ENCODE assay signal across 8 mouse cellular contexts in genomic region chr11:4118081-4118921, GRCm38 (mm10). TPM values are rescaled to one million over a fixed set of nuclear protein-coding genes. Genes with fewer than 3 reads are reported as not detected.
DNase-seq lines count a peak whose midpoint lies in the region; ATAC-seq and TF ChIP-seq lines count a peak whose summit lies in the region.

No protein-coding gene starts in this region.

- H3K79me2 ChIP-seq in MEL (ENCODE audit: control insufficient read depth, insufficient read depth, low read length, poor library complexity): no peaks in the 10 kb centered on the region

- DNase-seq in MEL (ENCODE audit: low read depth, low spot score): peak; percentile 82
- peak; percentile 74 for DNase-seq in cerebellum, adult 11 months
- peak; percentile 57 to 72 for DNase-seq in heart, postnatal 10 days
- peak; percentile 84 to 87 for DNase-seq in kidney, postnatal 25 days
- DNase-seq in liver, postnatal 0 days: peak; percentile 80
- peak; percentile 84 for DNase-seq in urinary bladder, postnatal 14 days (ENCODE audit: low spot score)

- peak; percentile 66 for ATAC-seq in forebrain, embryonic 13.5 days
- peak; percentile 43 for ATAC-seq in liver, postnatal 0 days

- 2% methylated on average over 41 of the region's 41 CpGs for WGBS in forebrain, embryonic 13.5 days
- WGBS in liver, postnatal 0 days (ENCODE audit: insufficient replicate concordance): 5% methylated on average over 38 of the region's 41 CpGs
- WGBS in olfactory bulb, adult 2 months: 2% methylated on average over 41 of the region's 41 CpGs

- peak overlapping the region; percentile 90 for H3K4me2 ChIP-seq in forebrain, embryonic 13.5 days
- H3K4me2 ChIP-seq in liver, postnatal 0 days (ENCODE audit: low read depth, low read length): peak overlapping the region; percentile 77

- peak; percentile 48 to 58; a peak in 2 of 4 replicates for TF ChIP-seq POLR2A in MEL (IDR thresholded peaks at IDR 0.05; ENCODE audit: control insufficient read depth in 1 of 2, insufficient read depth in 1 of 2, low read depth in 1 of 2, low read length in 2 of 2, poor library complexity in 1 of 2)
- no peak for TF ChIP-seq POLR2A in olfactory bulb, adult 2 months (IDR thresholded peaks at IDR 0.05; ENCODE audit: insufficient read depth, low read depth, low read length)

- intact Hi-C loops in heart, postnatal 10 days (cut with DNase I): no loop called here

- H3K9ac ChIP-seq in MEL (ENCODE audit: control insufficient read depth, low read depth, low read length, poor library complexity, severe bottlenecking): peak overlapping the region; percentile 61
- peak overlapping the region; percentile 73 for H3K9ac ChIP-seq in forebrain, embryonic 13.5 days
- H3K9ac ChIP-seq in liver, postnatal 0 days (replicated peaks): peak overlapping the region; percentile 85

- TF ChIP-seq RAD21 in MEL (IDR thresholded peaks at IDR 0.05; ENCODE audit: low read depth, low read length): no peak

- peak overlapping the region; percentile 19 for H3K27ac ChIP-seq in MEL (ENCODE audit: control insufficient read depth, low read depth, low read length)
- H3K27ac ChIP-seq in forebrain, embryonic 13.5 days: no peak overlapping the region
- peak overlapping the region; percentile 81 for H3K27ac ChIP-seq in liver, postnatal 0 days (ENCODE audit: low read depth)
- peak overlapping the region; percentile 17 for H3K27ac ChIP-seq in olfactory bulb, adult 2 months (ENCODE audit: insufficient read depth, low read depth, low read length)

- peak in 1 of 2 experiments; percentile 1; a peak in 3 of 4 replicates for TF ChIP-seq EP300 in MEL (IDR thresholded peaks at IDR 0.05; ENCODE audit: low read depth in 1 of 2, low read length in 2 of 2)
- TF ChIP-seq EP300 in liver, postnatal 0 days (IDR thresholded peaks at IDR 0.05; ENCODE audit: low read depth): no peak

- H3K4me3 ChIP-seq in MEL (ENCODE audit: control insufficient read depth in 1 of 2, insufficient read depth in 1 of 2, low read depth in 2 of 2, low read length in 2 of 2): peak overlapping the region; percentile 52 to 83
- peak overlapping the region; percentile 57 for H3K4me3 ChIP-seq in forebrain, embryonic 13.5 days
- H3K4me3 ChIP-seq in liver, postnatal 0 days (ENCODE audit: low read depth, low read length): peak overlapping the region; percentile 67
- H3K4me3 ChIP-seq in olfactory bulb, adult 2 months (ENCODE audit: insufficient read depth, low read depth, low read length): peak overlapping the region; percentile 53

- no peak for TF ChIP-seq CTCF in MEL (IDR thresholded peaks at IDR 0.05 in 2 of 3, conservative IDR thresholded peaks at IDR 0.05 in 1 of 3; ENCODE audit: control insufficient read depth in 1 of 3, insufficient read depth in 1 of 3, low read depth in 2 of 3, low read length in 3 of 3, poor library complexity in 1 of 3, severe bottlenecking in 1 of 3)
- no peak for TF ChIP-seq CTCF in liver, postnatal 0 days (IDR thresholded peaks at IDR 0.05; ENCODE audit: low read depth)
- no peak for TF ChIP-seq CTCF in olfactory bulb, adult 2 months (IDR thresholded peaks at IDR 0.05; ENCODE audit: insufficient read depth, low read depth, low read length)

- peaks cover 0 to 44% of the 10 kb centered on the region in 2 experiments; a peak in 2 of 4 replicates for H3K36me3 ChIP-seq in MEL (ENCODE audit: control insufficient read depth in 1 of 2, insufficient read depth in 2 of 2, low read length in 2 of 2)
- H3K36me3 ChIP-seq in forebrain, embryonic 13.5 days (ENCODE audit: poor library complexity, severe bottlenecking): no peaks in the 10 kb centered on the region
- H3K36me3 ChIP-seq in liver, postnatal 0 days (replicated peaks; ENCODE audit: insufficient read depth, low read length): no peaks in the 10 kb centered on the region

- no peaks in the 10 kb centered on the region for H3K9me3 ChIP-seq in MEL (replicated peaks; ENCODE audit: insufficient read depth, low read length)
- no peaks in the 10 kb centered on the region for H3K9me3 ChIP-seq in forebrain, embryonic 13.5 days (replicated peaks)
- no peaks in the 10 kb centered on the region for H3K9me3 ChIP-seq in liver, postnatal 0 days (ENCODE audit: low read length)

- peaks cover 34 to 70% of the 10 kb centered on the region in 2 experiments for H3K4me1 ChIP-seq in MEL (ENCODE audit: control insufficient read depth in 1 of 2, insufficient read depth in 2 of 2, low read length in 2 of 2)
- peaks cover 28% of the 10 kb centered on the region for H3K4me1 ChIP-seq in forebrain, embryonic 13.5 days
- H3K4me1 ChIP-seq in liver, postnatal 0 days (ENCODE audit: insufficient read depth): peaks cover 56% of the 10 kb centered on the region
- peaks cover 41% of the 10 kb centered on the region for H3K4me1 ChIP-seq in olfactory bulb, adult 2 months (ENCODE audit: control insufficient read depth, insufficient read depth, low read length)

- H3K27me3 ChIP-seq in MEL (ENCODE audit: control insufficient read depth in 1 of 2, insufficient read depth in 2 of 2, low read length in 2 of 2): no peaks in the 10 kb centered on the region
- peaks cover 23% of the 10 kb centered on the region for H3K27me3 ChIP-seq in forebrain, embryonic 13.5 days
- H3K27me3 ChIP-seq in liver, postnatal 0 days (ENCODE audit: insufficient read depth, low read length): no peaks in the 10 kb centered on the region

TF ChIP-seq in MEL, 35 proteins besides CTCF, POLR2A, EP300 and RAD21 (continues in another document):
- TF ChIP-seq E2F4 (IDR thresholded peaks at IDR 0.05; ENCODE audit: borderline replicate concordance, low read depth, low read length) (no peak), ETS1 (IDR thresholded peaks at IDR 0.05; ENCODE audit: low read depth, low read length) (peak; percentile 69), HCFC1 (IDR thresholded peaks at IDR 0.05; ENCODE audit: low read depth, low read length) (peak; percentile 45; the same call in 1 of the 2 replicates), SIN3A (IDR thresholded peaks at IDR 0.05; ENCODE audit: low read length) (peak; percentile 30; the same call in 1 of the 2 replicates), NELFE (IDR thresholded peaks at IDR 0.05; ENCODE audit: low read depth, low read length) (peak; percentile 59), CHD1 (IDR thresholded peaks at IDR 0.05; ENCODE audit: low read depth, low read length) (no peak), UBTF (IDR thresholded peaks at IDR 0.05; ENCODE audit: borderline replicate concordance, insufficient read depth, low read depth, low read length) (peak; percentile 90; the same call in 1 of the 2 replicates), TBP (IDR thresholded peaks at IDR 0.05; ENCODE audit: low read depth, low read length) (0 out of 2 replicates have a peak, but pooled peaks have one; percentile 37), MXI1 (IDR thresholded peaks at IDR 0.05; ENCODE audit: low read depth, low read length) (peak; percentile 49; the same call in 1 of the 2 replicates)

RNA-seq across cellular contexts. Expression of gene Sec14l2, which starts 4.9 kb away (rescaled TPM):
- 22.6 and 40.1 TPM in 2 replicates for total RNA-seq in MEL (2012; rRNA removed)
- polyA plus RNA-seq in MEL (2012; ENCODE audit: insufficient read depth in 1 of 2, insufficient read length in 2 of 2, low read depth in 1 of 2, low replicate concordance in 2 of 2, missing spikeins in 1 of 2): 10 to 100 TPM in 1 of 2 experiments, not detected in 1; 15.5 TPM
- polyA plus RNA-seq in forebrain, embryonic 13.5 days (2015; fragmentation: Nextera tagmentation; extraction: Ambion mirVana): 1.5 and 2.3 TPM in 2 replicates
- total RNA-seq in heart, postnatal 10 days (2021): 1 to 10 TPM; 1.3 to 1.4 TPM
- polyA plus RNA-seq in liver, postnatal 0 days (2015; fragmentation: Nextera tagmentation; extraction: Ambion mirVana): 48.0 and 54.2 TPM in 2 replicates
- polyA plus RNA-seq in olfactory bulb, adult 2 months (2012; ENCODE audit: insufficient read depth, insufficient read length, low replicate concordance, missing spikeins): not detected in 2 replicates

RNA-seq across cellular contexts. Expression of gene Rnf215, which starts 16.7 kb away (rescaled TPM):
- 10.1 and 11.3 TPM in 2 replicates for total RNA-seq in MEL (2012; rRNA removed)
- 10 to 100 TPM in 1 of 2 experiments, not detected in 1; 13.2 TPM for polyA plus RNA-seq in MEL (2012; ENCODE audit: insufficient read depth in 1 of 2, insufficient read length in 2 of 2, low read depth in 1 of 2, low replicate concordance in 2 of 2, missing spikeins in 1 of 2)
- polyA plus RNA-seq in forebrain, embryonic 13.5 days (2015; fragmentation: Nextera tagmentation; extraction: Ambion mirVana): 37.5 and 41.0 TPM in 2 replicates
- 10 to 100 TPM; 17.3 to 18.9 TPM for total RNA-seq in heart, postnatal 10 days (2021)
- polyA plus RNA-seq in liver, postnatal 0 days (2015; fragmentation: Nextera tagmentation; extraction: Ambion mirVana): 6.4 and 6.8 TPM in 2 replicates
- polyA plus RNA-seq in olfactory bulb, adult 2 months (2012; ENCODE audit: insufficient read depth, insufficient read length, low replicate concordance, missing spikeins): not detected in 2 replicates

RNA-seq across cellular contexts. Expression of gene Mtfp1, which starts 23.1 kb away (rescaled TPM):
- 71.4 and 84.8 TPM in 2 replicates for total RNA-seq in MEL (2012; rRNA removed)
- polyA plus RNA-seq in MEL (2012; ENCODE audit: insufficient read depth in 1 of 2, insufficient read length in 2 of 2, low read depth in 1 of 2, low replicate concordance in 2 of 2, missing spikeins in 1 of 2): 10 to 100 TPM in 1 of 2 experiments, not detected in 1; 70.5 TPM
- 7.0 and 7.5 TPM in 2 replicates for polyA plus RNA-seq in forebrain, embryonic 13.5 days (2015; fragmentation: Nextera tagmentation; extraction: Ambion mirVana)
- 10 to 100 TPM; 80.7 to 82.0 TPM for total RNA-seq in heart, postnatal 10 days (2021)
- polyA plus RNA-seq in liver, postnatal 0 days (2015; fragmentation: Nextera tagmentation; extraction: Ambion mirVana): 17.7 and 21.1 TPM in 2 replicates
- not detected in 2 replicates for polyA plus RNA-seq in olfactory bulb, adult 2 months (2012; ENCODE audit: insufficient read depth, insufficient read length, low replicate concordance, missing spikeins)

RNA-seq across cellular contexts. Expression of gene Ccdc157, which starts 41.8 kb away (rescaled TPM):
- total RNA-seq in MEL (2012; rRNA removed): 1.8 and 2.0 TPM in 2 replicates
- polyA plus RNA-seq in MEL (2012; ENCODE audit: insufficient read depth in 1 of 2, insufficient read length in 2 of 2, low read depth in 1 of 2, low replicate concordance in 2 of 2, missing spikeins in 1 of 2): 1 to 10 TPM in 1 of 2 experiments, not detected in 1; 2.9 TPM
- 5.3 and 7.2 TPM in 2 replicates for polyA plus RNA-seq in forebrain, embryonic 13.5 days (2015; fragmentation: Nextera tagmentation; extraction: Ambion mirVana)
- 1 to 10 TPM; 5.8 to 8.0 TPM for total RNA-seq in heart, postnatal 10 days (2021)
- 0.36 and 0.52 TPM in 2 replicates for polyA plus RNA-seq in liver, postnatal 0 days (2015; fragmentation: Nextera tagmentation; extraction: Ambion mirVana)
- not detected in 2 replicates for polyA plus RNA-seq in olfactory bulb, adult 2 months (2012; ENCODE audit: insufficient read depth, insufficient read length, low replicate concordance, missing spikeins)

RNA-seq across cellular contexts. Expression of gene Sf3a1, which starts 41.8 kb away (rescaled TPM):
- total RNA-seq in MEL (2012; rRNA removed): 64.9 and 77.0 TPM in 2 replicates
- 100 to 1,000 TPM in 1 of 2 experiments, 10 to 100 TPM in 1; 32.1 to 101 TPM for polyA plus RNA-seq in MEL (2012; ENCODE audit: insufficient read depth in 1 of 2, insufficient read length in 2 of 2, low read depth in 1 of 2, low replicate concordance in 2 of 2, missing spikeins in 1 of 2)
- 61.2 and 66.8 TPM in 2 replicates for polyA plus RNA-seq in forebrain, embryonic 13.5 days (2015; fragmentation: Nextera tagmentation; extraction: Ambion mirVana)
- total RNA-seq in heart, postnatal 10 days (2021): 10 to 100 TPM; 45.6 to 54.6 TPM
- 8.5 and 8.8 TPM in 2 replicates for polyA plus RNA-seq in liver, postnatal 0 days (2015; fragmentation: Nextera tagmentation; extraction: Ambion mirVana)
- polyA plus RNA-seq in olfactory bulb, adult 2 months (2012; ENCODE audit: insufficient read depth, insufficient read length, low replicate concordance, missing spikeins): 165 TPM in 1 of 2 replicates, not detected in the other
